Mouse (Mus musculus) fat pad, adult 2 months (tissue): ENCODE data around the gene Grhpr.
A peak's percentile ranks its signal among the peaks of the same experiment; 100 is the strongest.
"Not testable (repeated sequence)": the region's sequence is repeated elsewhere in the genome, so short reads cannot be mapped to it uniquely, and the experiment has no call there.

ENCODE experiments used
- DNase-seq: peaks from one replicate; pipeline ENCODE4 v3.0.0-alpha.2; 2011; ENCODE audit warnings: low read depth, low spot score; ENCODE audit errors: extremely low read depth

The Grhpr gene

DNA sequence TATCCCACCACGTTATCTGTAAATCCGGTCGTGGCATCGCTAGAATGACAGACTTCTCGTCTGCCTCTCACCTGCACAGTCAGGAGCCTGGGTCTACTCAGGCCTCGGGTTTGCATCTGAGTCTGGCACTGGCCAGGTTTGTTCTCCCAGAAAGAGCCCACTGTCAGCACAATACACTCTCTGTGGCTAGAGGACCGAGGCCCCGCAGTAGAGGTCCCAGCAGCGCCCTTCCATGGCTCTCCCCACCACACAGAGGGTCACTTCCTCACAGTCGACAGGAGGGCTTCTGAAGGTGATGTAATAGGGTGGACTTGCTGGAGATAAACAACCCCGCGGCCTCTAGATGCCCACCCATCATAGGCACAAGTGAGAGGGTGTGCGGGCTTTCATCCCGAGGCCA lies 7.3 kb upstream of the Grhpr start:
- no peak for DNase-seq

DNA sequence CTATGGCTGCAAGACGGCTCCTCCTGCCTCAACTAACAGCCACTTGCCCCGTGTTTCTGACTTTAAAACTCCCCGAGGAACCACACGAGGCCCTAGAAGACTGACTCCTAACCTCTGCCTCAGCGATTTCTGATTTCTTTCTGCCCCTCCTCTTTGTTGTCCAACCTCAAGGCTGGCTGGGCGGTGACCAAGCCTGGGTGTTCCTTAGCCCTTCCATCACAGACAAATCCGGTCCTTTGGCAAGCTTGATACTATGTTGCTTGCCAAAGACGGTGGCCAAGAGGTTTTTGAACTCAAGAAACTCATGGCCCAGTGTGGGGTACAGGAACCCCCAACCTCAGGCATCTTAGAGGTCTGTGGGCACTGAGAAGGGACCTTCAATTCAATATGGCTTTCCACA lies 6.9 kb upstream of the Grhpr start:
- DNase-seq, result no peak

DNA sequence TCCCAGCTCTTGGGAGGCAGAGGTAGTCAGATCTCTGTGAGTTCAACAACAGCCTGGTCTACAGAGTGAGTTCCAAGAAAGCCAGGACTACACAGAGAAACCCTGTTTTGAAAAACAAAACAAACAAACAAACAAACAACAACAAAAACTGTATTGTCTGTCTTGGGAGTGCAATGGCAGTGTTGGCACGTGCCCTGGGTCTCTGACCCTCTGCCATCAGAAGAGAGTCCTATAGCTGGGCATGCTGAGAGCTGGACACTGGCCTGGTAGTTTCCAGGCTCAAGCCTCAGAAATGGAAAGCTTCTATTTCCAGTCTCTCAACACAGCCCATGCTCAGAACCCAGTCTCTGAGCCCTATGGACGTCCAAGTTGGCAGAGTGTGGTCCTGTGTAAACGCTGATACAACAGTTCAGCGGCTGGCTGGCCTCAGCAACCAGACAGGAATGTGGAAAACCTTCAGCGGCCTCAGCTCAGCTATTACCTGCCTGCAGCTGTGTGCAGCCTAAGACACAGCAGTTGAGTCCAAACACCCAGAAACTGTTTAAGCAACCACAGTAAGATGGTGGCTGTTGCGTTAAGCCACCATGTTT lies 5.1 kb upstream of the Grhpr start:
- DNase-seq, result no peak

DNA sequence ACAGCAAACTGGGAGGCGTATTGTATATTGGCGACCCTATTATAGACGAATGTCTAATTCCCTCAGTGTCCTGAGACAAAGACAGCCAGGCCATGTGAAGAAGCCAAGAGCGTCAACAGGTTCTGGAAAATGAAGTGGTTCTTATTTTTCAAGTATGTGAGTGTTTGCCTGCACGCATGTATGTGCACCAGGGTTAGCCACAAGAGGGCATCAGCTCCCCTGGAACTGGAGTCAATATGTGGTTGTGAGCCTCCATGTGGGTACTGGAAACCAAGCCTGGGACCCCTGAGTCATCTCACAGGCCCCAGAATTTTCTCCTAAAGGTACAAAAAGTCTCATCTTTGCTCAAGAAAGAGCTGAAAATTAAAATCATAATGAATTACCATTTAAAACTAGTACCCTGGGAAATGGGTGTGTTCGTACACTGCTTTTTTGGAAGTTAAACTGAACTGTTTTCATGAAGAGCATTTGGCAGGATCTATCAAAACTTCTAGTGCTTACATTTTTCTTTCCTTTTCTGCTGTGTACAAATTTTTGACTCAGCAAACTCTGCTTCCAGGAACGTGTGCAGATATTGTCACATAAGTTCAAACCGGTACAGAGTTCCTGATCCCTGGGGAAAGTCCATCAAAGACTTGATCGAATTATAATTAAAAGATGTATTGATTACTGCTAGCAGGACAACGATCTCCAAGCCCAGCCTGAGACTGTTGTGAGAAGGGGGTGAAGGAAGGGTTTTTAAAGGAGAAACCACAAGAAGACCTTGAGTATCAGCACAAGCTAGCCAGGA lies 4.1 kb upstream of the Grhpr start:
- DNase-seq, result no peak

DNA sequence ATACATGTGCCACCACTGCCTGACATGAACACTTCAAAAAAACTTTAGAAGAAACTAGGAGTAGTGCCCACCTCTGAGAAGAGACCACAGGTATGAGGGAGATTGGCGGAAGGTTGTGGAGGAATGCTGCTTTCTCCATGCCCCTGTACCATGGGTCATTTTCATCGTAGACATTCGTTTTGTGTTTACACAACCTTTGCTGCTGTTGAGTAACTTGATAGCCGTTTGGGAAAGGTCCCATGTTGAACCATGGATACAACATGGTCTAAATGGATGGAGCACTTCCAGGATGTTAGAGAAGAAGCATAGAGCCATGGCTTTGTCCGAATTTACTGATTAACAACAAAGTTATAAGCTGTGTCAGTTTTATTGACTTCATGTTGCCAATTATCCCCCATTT lies 3.0 kb upstream of the Grhpr start:
- no peak for DNase-seq

DNA sequence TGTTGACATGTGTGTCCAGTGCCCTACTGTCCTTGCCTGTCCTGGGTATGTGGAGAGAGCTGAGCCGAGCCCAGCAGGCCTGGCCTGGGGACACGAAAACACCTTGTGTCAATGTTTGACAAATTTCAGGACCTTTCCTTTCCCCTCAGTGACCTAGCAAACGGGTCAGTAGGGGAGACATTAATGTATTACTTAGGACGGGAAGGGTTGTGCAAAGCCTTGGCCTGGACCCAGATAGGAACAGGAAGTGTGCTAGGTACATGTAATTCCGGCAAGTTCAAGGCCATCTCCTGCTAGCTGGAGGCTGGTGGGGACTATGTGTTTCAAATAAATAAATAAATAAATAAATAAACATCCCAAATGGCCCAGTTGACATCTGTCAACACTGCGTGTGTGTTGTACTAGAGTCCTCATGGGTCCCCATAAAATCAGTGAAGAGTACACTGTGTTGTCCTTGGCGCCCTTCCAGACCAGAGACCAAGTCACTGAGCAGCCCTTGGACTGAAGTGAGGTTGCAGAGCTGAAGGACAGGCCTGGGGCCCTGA lies 1.3 kb upstream of the Grhpr start:
- no peak for DNase-seq

DNA sequence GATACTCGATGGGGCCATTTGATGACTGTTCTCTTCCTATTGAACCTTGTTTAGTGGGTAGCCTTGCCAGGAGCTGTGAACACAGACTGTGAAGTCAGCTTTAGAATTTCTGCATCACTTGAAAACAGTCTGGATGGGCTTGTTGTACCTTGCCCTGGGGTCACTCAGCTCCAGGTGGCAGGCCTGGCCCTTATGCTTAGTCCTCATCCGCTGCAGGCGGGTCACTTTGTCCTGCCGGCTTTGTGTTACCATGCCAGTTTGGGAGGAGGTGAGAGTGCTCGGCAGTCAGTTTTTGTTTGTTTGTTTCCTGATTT lies 736 bp downstream of the Grhpr start:
- DNase-seq, result no peak

DNA sequence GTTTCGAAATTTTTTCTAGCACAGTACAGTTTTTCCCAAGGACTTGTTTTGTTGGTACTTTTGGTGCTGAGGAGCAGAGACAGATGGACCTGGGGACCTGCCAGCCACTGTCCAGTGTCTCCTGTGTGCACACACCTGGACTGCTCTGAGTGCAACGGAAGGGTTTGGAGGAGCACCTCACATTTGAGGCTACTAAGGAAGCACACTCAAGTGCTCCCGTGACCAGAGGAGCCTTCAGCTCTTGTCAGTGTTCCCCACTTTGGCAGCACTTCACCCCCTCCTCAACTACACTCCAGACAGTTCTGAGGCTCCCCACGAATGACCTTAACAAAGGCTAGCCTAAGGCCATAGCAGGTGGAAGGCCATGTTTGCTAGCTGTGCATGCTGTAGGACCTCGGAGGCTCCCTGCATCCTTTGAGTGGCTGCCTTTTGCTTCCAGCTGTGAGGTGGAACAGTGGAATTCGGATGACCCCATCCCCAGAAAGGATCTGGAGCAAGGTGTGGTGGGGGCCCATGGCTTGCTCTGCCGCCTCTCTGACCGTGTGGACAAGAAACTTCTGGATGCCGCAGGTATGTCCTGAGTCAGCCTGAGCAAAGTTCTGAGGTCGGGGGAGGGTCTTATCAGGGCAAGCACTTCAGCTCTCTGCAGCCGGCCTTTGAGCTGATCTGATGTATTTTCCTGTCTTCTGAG lies 1.4 kb downstream of the Grhpr start:
- no peak for DNase-seq

DNA sequence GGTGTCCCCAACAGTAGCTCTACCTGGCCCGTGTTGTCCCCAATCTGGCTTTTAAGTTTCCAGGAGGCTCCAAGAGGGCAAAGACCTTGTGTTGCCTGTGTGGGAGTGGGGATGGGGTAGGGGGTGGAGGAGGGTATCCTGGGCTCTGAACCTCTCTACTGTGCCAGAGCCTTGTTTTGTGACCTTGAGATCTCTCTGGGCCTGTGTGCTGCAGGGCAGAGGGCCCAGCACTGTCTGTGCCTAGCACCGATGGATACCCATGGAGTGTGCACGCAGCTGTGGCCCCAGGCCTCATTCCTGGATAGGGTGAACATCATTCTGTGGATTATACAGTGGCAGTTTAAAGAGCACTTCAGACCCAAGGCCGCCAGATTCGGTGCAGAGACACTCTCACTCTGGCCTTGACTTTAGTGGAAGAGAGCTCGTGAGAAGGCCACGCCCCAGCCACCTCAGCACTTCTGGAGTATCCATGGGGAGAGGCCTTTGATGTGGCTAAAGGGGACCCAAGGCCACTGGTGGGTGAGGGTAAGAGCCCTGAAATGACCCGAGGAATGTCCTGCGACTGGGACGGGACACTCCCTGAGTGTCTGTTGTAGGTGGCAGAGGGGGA lies 2.0 kb downstream of the Grhpr start:
- no peak for DNase-seq

DNA sequence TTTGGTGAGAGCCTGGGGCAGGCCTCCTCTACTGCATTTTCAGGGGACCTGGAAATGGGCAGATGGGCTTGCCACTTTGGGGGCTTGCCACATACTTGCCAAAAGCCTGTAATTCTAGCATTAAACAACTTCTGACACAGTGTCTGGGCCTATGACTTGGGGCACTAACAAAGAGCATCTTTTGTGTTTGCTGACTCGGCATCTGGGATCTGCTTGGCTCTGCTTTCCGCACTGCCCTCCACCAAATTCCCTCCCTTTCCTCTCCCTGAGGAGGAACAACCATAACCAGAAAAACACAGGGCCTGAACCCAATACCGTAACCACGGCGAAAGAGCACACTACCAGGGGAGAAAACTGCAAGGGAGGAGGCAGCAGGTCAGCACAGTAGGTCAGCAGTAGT lies 9.4 kb downstream of the Grhpr start:
- DNase-seq, result no peak

DNA sequence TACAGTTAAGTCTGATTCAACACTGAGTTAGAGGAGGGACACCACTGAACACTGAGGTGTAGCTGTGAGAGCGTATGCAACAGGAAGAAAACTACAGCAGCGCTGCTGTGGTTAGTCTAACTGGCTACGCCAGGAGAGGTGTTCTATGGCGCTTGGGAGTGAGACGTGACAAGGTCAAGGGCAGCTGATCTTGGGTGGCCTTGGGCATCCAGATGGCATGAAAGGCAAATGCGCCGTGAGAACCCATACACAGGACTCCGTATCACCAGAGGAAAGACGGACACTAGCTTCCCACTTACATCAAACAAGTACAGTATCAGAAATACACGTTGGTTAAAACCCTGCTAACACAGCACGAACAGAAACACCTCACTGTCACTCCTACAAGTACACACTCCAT lies 11.1 kb downstream of the Grhpr start:
- not testable (repeated sequence) for DNase-seq

DNA sequence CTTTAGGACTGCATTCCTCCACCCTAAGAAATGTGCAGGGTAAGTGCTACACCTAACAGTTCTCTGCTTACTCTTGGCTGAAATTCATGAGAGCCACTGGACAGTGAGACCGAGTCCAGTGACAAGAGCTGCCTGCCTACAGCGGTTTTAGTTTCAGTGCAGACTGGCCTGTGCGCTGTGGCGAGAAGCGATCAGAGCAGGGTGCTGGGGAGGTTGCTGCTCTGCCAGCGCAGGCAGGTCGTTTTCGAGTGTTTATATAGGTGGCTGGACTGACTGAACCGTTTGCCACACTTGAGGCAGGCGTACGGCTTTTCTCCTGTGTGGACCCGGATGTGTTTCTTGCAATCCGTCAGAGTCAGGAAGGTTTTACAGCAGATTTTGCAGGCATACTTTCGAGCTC lies 12.0 kb downstream of the Grhpr start:
- DNase-seq, result not testable (repeated sequence)

DNA sequence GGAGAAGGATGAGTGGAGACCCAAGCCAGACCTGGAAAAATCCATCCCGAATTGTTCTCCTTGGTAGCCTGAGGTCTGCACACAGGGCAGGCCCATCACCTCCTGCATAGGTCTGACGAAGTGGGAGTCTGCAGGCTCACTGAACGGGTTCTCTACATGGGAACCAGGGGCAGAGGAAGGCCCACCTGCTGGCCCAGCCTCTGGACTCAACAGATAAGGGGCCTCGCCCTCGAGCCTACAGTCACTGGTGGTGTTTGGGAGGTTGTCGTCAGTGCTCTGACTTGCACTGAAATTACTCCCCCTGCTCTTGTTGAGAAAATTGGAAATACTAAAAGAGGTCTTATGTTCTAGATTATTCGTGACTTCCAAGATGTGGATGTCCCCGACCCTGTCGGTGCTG lies 12.7 kb downstream of the Grhpr start:
- DNase-seq, result no peak

DNA sequence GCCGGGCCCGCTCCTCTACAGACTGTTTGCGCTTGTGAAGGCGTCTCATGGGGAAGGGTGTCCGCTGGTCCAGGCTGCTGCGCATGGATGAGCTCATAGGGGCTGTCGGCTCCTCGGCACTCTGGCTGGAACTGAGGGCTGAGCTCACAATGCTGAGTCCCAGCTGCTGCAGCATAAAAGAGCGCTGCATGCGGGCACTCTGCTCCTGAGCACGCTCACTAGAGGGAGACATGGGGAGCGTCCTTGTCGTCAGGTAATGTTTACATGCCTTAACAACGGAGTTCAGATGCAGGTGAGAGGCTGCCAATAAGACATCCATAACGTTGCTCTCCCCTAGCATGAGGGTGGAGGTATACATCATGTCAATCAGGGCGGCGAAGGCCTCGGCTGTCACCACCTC lies 13.6 kb downstream of the Grhpr start:
- no peak for DNase-seq

DNA sequence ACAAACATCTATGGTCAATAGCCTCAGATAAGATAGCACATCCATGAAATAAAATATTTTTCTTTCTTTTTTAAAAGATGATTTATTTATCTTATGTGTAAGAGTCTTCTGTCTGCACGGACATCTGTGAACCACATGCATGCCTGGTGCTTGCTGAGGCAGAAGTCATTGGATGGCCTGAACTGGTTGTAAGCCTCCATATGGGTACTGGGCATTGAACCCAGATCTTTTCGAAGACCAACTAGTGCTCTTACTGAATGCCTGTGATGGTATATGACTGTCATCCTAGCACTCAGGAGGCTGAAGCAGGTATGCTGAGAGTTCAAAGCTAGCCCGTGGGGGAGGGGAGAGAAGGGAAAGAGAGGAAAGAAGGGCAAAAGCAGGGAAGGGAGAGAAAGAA lies 16.9 kb downstream of the Grhpr start:
- no peak for DNase-seq

DNA sequence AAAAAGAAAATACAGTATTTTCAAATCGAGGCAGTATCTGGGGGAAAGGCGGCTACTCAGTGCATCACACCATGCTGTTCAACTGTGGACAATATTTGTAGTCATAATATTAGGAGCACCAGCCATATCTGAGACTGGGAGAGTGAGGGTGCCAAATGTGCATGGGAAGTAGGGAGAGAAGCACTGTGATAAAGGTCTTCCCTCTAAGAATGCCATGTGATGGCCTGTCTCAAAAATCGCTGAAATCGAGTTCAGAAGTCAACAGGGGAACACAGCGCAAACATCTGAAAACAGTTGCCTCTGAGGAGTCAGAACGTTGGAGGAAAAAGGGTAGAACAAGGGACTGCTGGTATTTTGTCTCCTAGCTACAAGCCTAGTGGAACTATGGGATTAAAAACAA lies 18.8 kb downstream of the Grhpr start:
- no peak for DNase-seq

DNA sequence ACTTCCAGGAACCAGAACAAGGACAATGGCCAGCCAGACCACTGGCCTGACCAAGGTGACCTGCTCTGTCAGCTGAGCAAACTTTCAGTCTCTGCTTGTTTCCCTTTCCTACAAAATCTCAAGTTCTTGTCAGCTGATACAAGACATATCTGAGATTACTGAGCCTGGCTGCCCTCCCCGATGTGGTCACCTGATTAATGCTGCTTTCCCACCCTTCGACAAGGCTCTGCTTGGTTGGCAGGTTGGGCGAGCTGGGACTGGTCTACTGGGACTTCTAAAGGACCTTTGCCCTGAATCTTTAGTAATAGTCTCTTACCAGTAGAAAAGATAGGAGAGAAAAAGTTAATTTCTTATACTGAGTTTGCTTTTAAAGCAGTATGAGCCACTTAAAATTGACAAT lies 24.3 kb downstream of the Grhpr start:
- DNase-seq, result peak; percentile 21

DNA sequence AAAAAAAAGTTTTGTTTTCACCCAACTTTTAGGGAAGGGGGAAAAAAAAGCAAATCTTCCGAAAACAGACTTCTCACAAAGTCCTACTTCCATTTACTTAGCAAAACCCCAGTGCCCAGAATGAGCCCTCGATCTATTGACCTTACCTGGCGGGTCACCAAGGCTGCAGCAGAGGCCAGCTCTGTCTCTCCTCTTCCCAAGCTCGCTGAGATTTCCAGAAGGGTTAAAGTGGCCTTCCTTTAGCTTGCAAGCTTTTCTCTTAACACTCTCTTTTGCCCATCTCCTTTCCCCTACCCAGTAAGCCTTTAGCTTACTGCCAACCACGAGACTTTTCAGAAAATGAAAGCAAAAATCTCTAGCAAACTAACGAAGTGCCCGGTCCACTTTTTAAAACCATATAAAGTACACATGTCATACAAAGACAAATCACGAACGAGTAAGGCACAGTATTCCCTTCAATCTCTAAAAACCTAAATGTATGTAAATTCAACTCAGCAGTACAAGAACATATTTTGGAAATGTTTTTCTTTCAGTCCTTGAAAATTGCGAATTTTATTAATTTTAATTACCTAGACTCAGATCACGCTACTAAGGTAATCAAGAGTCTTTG lies 29.7 kb downstream of the Grhpr start:
- DNase-seq, result no peak

DNA sequence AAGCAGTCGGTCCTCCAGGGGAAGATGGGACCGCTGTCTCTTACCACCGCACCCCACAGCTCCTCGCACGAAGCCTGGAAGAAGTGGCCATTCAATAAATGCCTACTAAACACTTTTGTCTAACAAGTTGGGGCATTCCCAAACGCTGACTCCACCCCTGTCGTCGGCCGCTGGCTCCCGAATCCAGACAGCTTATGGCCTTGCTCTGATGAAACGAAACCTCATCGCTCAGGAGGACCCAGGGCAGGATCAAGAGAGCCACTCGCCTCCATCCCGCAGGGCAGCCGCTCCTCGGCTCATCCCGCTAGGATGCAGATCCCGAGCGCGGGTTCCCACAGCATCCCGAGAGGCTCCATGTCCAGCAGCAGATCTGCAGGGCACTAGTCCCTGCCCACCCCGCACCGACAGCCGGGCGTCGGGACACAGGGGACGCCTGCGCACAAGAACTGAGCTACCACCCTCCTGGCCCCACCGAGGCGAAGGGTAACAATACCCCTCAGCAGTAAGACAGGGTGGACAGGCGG lies 30.4 kb downstream of the Grhpr start:
- DNase-seq, result peak; percentile 18

DNA sequence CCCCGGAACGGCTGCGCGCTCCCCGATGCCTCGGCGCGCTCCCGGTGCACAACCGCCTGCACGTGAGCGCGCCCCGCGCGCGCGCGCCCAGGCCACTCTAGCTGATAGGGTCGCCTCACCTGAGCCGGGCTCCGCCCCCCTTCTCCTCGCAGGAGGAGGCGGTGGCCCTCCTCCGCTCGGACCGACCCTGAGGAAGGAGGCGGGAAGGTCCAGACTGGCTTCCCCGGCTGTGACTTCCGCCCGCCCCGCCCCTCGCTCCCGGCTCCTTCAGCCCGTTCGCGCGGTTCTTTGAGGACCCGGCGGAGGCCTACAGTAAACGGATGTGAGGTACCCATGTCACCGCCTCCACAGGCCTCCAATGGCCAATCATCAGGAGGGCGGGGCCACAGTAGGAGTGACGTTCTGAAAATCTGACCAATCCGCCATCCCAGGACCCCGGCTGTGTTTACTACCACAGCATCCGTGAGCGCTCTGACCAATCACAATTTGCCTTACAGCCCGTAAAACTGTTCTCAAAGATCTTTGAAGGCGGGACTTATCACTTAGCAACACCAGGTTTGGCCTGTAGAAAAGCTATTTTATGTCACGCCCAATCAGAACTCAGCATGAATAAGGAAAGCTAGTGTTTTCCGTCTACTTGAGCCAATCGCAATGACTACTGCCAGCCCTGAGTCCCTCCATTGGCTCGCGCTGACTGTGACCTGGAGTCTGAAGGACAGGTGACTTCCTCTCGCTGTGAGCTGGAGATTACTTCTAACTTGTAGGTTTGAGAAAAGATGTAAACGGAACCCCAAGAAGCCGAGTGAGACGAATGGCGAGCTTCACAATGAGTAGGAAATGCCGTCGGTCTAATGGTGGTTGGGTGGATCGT lies 31.1 kb downstream of the Grhpr start, which contains the start of gene Zbtb5:
Gene Zbtb5 (minus strand): TSS at position 308 of the 871 bp plus-strand sequence.
- peak; percentile 100 for DNase-seq
